Mouse (Mus musculus) intestine, embryonic 15.5 days (tissue): ENCODE measurements around the gene Irf3. TPM values are rescaled to one million over a fixed set of nuclear protein-coding genes. Genes with fewer than 3 reads are reported as not detected.

Source experiments
- ATAC-seq: fragments of 200-750 bp; cut with Nextera tagmentation; 2 replicates; pipeline ENCODE4 v1.8.0; 2017; ENCODE audit warnings: moderate TSS enrichment, moderate library complexity
- H3K27ac ChIP-seq: fragments of 300-500 bp; sonication (generic); 2 replicates; pipeline ENCODE4 v1.5.1; 2015; ENCODE audit warnings: mild to moderate bottlenecking, inconsistent platforms
- H3K27me3 ChIP-seq: fragments of 300-500 bp; sonication (generic); replicated peaks from 2 replicates; pipeline ENCODE4 v1.6.1; 2015; ENCODE audit warnings: inconsistent platforms
- H3K36me3 ChIP-seq: fragments of 300-500 bp; sonication (generic); 2 replicates; pipeline ENCODE4 v1.6.1; 2015; ENCODE audit warnings: inconsistent platforms
- H3K4me1 ChIP-seq: fragments of 300-500 bp; sonication (generic); replicated peaks from 2 replicates; pipeline ENCODE4 v1.6.1; 2015; ENCODE audit warnings: inconsistent platforms
- H3K4me2 ChIP-seq: fragments of 300-500 bp; sonication (generic); replicated peaks from 2 replicates; pipeline ENCODE4 v1.6.1; 2015; ENCODE audit warnings: mild to moderate bottlenecking, inconsistent platforms
- H3K4me3 ChIP-seq: fragments of 300-500 bp; sonication (generic); replicated peaks from 2 replicates; pipeline ENCODE4 v1.5.1; 2015; ENCODE audit warnings: inconsistent platforms
- H3K9ac ChIP-seq: fragments of 300-500 bp; sonication (generic); 2 replicates; pipeline ENCODE4 v1.6.1; 2015; ENCODE audit warnings: inconsistent platforms
- H3K9me3 ChIP-seq: fragments of 300-500 bp; sonication (generic); 2 replicates; pipeline ENCODE4 v1.6.1; 2016; ENCODE audit warnings: inconsistent platforms
- WGBS: fragments of 180-500 bp; shearing (Covaris S2); methylation state at CpG from one replicate; pipeline ENCODE4 v1.1.7; 2015; 5-methylcytosine and 5-hydroxymethylcytosine counted together
- polyA plus RNA-seq: library from polyadenylated mRNA; unstranded; fragments of >200 nt; fragmentation: Nextera tagmentation; extraction: Ambion mirVana; gene quantifications from 2 replicates; pipeline ENCODE4 v1.2.1, GENCODE M21; 2015

The Irf3 gene
- polyA plus RNA-seq, 1 experiment from 2014 or later, result 89.9 TPM

DNA sequence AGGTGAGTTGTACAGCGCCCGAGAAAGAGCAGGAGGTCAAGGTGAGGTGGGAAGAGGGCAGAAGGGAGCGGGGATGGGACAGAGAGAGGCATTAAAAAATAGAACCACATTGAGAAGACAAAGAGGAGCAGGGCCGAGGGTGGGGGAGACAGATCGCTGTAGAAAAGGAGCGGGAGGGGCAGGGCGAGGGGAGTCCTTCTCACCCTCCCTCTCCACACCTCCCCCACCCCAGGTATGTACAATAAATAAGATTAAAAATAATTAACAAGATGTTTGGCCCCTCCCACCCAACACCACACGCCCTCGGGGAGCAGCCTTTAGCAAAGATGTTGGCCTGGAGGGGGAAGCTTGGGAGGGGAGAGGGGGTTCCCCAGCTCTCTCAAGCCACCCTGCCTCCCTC is 30.3 kb downstream of the Irf3 start:
- peaks cover 37% of the 10 kb centered on the region for H3K36me3 ChIP-seq
- H3K9ac ChIP-seq, result no peak overlapping the region
- 0 out of 2 replicates have a peak, but pooled peaks cover 2% of the 10 kb centered on the region for H3K4me1 ChIP-seq
- H3K27me3 ChIP-seq, result no peaks in the 10 kb centered on the region
- no peak overlapping the region for H3K4me3 ChIP-seq
- no peak overlapping the region for H3K27ac ChIP-seq
- no peaks in the 10 kb centered on the region for H3K9me3 ChIP-seq
- no peak for ATAC-seq
- no peak overlapping the region for H3K4me2 ChIP-seq
- WGBS, result 78% methylated on average over 9 of the region's 9 CpGs

GRCm38 (mm10) chr7:45028351-45028750 is 30.9 kb downstream of the Irf3 start:
- Histone ChIP-seq H3K4me1 (0 out of 2 replicates have a peak, but pooled peaks cover 2% of the 10 kb centered on the region), H3K36me3 (peaks cover 41% of the 10 kb centered on the region), H3K4me3 (no peak overlapping the region), H3K27me3 (no peaks in the 10 kb centered on the region), H3K4me2 (no peak overlapping the region), H3K27ac (no peak overlapping the region), H3K9me3 (no peaks in the 10 kb centered on the region), H3K9ac (no peak overlapping the region)
- no peak for ATAC-seq
- 90% methylated on average over 11 of the region's 11 CpGs for WGBS

DNA sequence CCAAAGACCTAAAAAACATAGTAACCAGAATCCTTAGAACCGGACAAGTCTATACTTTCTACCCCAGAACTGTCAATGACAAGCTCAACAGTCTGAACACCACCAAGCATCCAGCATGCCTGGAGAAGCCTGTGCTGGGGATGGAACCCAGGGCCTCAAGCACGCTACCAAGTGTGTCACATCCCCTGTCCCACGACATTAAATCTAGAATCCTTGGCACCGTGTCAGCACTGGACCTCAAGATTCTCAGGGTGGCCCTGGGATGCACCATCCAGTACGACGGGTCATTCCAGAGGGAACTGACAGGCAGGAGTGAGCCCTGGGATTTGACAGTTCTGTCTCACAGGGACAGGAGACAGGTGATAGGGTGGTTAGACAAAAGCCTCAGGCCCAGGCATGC is 32.5 kb downstream of the Irf3 start:
- no peak for ATAC-seq

GRCm38 (mm10) chr7:45030857-45031256 is 33.4 kb downstream of the Irf3 start:
- WGBS, result 96% methylated on average over 8 of the region's 8 CpGs
- H3K4me3 ChIP-seq, result no peak overlapping the region
- no peaks in the 10 kb centered on the region for H3K9me3 ChIP-seq
- H3K27ac ChIP-seq, result no peak overlapping the region
- no peak overlapping the region for H3K4me2 ChIP-seq
- no peaks in the 10 kb centered on the region for H3K4me1 ChIP-seq
- H3K27me3 ChIP-seq, result no peaks in the 10 kb centered on the region
- ATAC-seq, result no peak
- no peak overlapping the region for H3K9ac ChIP-seq
- H3K36me3 ChIP-seq, result peaks cover 62% of the 10 kb centered on the region

More for the DNA sequence above, 32.5 kb downstream of the Irf3 start:
- no peak overlapping the region for H3K4me2 ChIP-seq
- H3K9ac ChIP-seq, result no peak overlapping the region
- no peak overlapping the region for H3K27ac ChIP-seq
- H3K4me3 ChIP-seq, result no peak overlapping the region
- H3K27me3 ChIP-seq, result no peaks in the 10 kb centered on the region
- WGBS, result 93% methylated on average over 6 of the region's 6 CpGs
- H3K4me1 ChIP-seq, result no peaks in the 10 kb centered on the region
- H3K36me3 ChIP-seq, result peaks cover 58% of the 10 kb centered on the region
- H3K9me3 ChIP-seq, result no peaks in the 10 kb centered on the region

- no peak overlapping the region for H3K27ac ChIP-seq
- H3K9me3 ChIP-seq, result no peaks in the 10 kb centered on the region
- peaks cover 61% of the 10 kb centered on the region for H3K36me3 ChIP-seq
- no peak overlapping the region for H3K9ac ChIP-seq
- no peak overlapping the region for H3K4me2 ChIP-seq
- WGBS, result 92% methylated on average over 19 of the region's 19 CpGs
- no peak overlapping the region for H3K4me3 ChIP-seq
- H3K4me1 ChIP-seq, result no peaks in the 10 kb centered on the region
- no peaks in the 10 kb centered on the region for H3K27me3 ChIP-seq
- ATAC-seq, result no peak
Measured at GRCm38 (mm10) chr7:45033722-45034359, 36.4 kb downstream of the Irf3 start.

DNA sequence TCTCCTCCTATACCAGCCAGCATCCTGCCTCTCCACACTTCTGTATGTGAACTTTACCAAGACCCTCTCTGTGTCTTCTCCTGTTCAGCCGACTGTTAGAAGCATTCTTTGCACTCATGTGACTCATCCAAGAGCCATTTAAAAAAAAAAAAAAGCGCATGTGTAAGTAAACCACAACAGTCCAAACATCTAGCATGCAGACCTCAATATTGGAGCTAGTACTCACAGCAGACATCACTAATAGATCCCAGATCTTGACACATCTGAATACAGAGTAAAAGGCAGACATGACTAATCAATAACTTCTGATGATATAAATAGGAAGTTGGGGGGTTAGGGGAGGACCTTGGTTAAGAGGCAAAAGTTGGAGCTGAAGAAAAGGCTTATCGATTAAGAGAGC is 38.2 kb downstream of the Irf3 start:
- Histone ChIP-seq H3K4me3 (no peak overlapping the region), H3K9ac (no peak overlapping the region), H3K36me3 (peaks cover 64% of the 10 kb centered on the region), H3K27me3 (no peaks in the 10 kb centered on the region), H3K4me2 (no peak overlapping the region), H3K4me1 (no peaks in the 10 kb centered on the region), H3K9me3 (no peaks in the 10 kb centered on the region), H3K27ac (no peak overlapping the region)
- 83% methylated on average over 3 of the region's 3 CpGs for WGBS
- no peak for ATAC-seq

DNA sequence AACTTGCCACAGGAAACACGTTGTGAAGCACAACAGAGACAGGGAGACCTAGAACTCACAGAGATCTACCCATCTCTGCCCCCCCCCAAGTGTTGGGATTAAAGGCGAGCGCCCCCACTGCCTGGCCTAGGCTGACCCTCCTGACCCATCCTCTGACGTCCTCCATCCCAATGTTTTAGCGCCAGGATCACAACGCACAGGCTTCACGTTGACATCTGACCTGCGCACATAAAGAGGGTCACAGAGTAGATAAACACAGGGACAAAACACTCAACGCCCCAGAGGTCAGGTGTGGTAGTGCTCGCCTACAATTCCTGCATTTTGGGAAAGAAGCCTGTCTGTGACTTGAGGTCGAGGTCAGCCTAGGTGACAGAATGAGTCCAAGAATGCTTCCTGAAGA is 39.3 kb downstream of the Irf3 start:
- Histone ChIP-seq H3K27me3 (no peaks in the 10 kb centered on the region), H3K4me3 (no peak overlapping the region), H3K9ac (no peak overlapping the region), H3K9me3 (no peaks in the 10 kb centered on the region), H3K4me2 (no peak overlapping the region), H3K36me3 (peaks cover 67% of the 10 kb centered on the region), H3K4me1 (no peaks in the 10 kb centered on the region), H3K27ac (no peak overlapping the region)
- ATAC-seq, result no peak
- 80% methylated on average over 11 of the region's 11 CpGs for WGBS

DNA sequence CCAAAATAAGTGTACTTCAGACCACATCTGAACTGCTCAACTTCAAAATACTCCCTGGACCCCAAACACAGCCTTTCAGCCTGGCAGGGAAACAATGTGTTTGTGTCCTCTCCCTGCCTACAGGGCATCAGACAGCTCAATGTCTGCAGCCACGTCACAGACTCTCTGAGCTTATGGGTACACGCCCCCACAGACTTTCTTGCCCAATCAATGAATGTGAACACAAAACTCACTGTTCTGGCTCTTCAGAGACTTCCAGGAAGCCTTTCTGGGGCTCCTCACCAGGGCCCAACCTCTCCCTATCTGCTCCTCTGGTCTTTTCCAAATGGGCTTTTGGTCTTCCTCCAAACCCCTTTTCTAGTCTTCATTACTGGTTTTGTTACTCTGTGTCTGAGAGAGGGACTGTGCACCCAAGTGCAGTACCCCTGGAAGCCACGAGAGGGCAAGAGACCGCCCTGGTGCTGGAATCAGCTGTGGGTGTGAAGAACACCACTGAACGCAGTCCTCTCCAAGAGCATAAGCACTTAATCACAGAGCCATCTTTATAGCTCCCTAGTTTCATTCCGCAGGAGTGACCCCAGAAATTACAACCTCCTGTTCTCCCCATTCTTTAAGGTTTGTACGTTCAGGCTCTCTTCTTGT is 40.4 kb downstream of the Irf3 start:
- Histone ChIP-seq H3K27me3 (no peaks in the 10 kb centered on the region), H3K27ac (no peak overlapping the region), H3K4me3 (no peak overlapping the region), H3K4me1 (no peaks in the 10 kb centered on the region), H3K36me3 (peaks cover 72% of the 10 kb centered on the region), H3K9me3 (no peaks in the 10 kb centered on the region), H3K4me2 (no peak overlapping the region), H3K9ac (no peak overlapping the region)
- 66% methylated on average over 7 of the region's 7 CpGs for WGBS
- peak; percentile 55; the same call in 1 of the 2 replicates for ATAC-seq

DNA sequence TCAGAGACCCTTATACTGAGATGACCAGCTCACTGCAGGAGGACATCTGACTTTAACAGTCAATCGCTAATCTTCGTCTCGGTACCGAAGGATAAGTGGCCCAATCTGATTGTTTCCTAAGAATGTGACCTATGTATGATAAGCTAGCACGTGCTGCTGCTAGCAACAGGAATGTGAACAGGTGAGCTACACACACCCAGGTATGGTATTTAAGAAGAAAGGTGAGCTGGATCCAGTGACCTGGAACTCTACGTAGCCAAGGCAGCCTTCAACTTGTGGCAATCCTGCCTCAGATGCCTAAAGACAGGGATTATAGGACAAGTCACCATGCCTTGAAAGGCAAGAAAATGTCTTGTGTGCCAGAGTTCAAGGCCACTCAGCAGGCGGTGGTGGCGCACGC is 41.0 kb downstream of the Irf3 start:
- no peak overlapping the region for H3K4me3 ChIP-seq
- WGBS, result 89% methylated on average over 9 of the region's 9 CpGs
- no peak overlapping the region for H3K9ac ChIP-seq
- no peaks in the 10 kb centered on the region for H3K9me3 ChIP-seq
- ATAC-seq, result no peak
- peaks cover 73% of the 10 kb centered on the region for H3K36me3 ChIP-seq
- no peaks in the 10 kb centered on the region for H3K27me3 ChIP-seq
- no peaks in the 10 kb centered on the region for H3K4me1 ChIP-seq
- H3K4me2 ChIP-seq, result no peak overlapping the region
- no peak overlapping the region for H3K27ac ChIP-seq

GRCm38 (mm10) chr7:45040851-45041250 is 43.4 kb downstream of the Irf3 start:
- Histone ChIP-seq H3K4me1 (no peaks in the 10 kb centered on the region), H3K27ac (no peak overlapping the region), H3K4me2 (no peak overlapping the region), H3K27me3 (no peaks in the 10 kb centered on the region), H3K4me3 (no peak overlapping the region), H3K9me3 (no peaks in the 10 kb centered on the region), H3K9ac (no peak overlapping the region), H3K36me3 (peaks cover 70% of the 10 kb centered on the region)
- WGBS, result 92% methylated on average over 9 of the region's 9 CpGs
- ATAC-seq, result no peak

- no peaks in the 10 kb centered on the region for H3K9me3 ChIP-seq
- H3K27me3 ChIP-seq, result no peaks in the 10 kb centered on the region
- H3K36me3 ChIP-seq, result peaks cover 85% of the 10 kb centered on the region
- no peaks in the 10 kb centered on the region for H3K4me1 ChIP-seq
- ATAC-seq, result no peak
- no peak overlapping the region for H3K4me2 ChIP-seq
- no peak overlapping the region for H3K4me3 ChIP-seq
- 94% methylated on average over 14 of the region's 14 CpGs for WGBS
- no peak overlapping the region for H3K27ac ChIP-seq
- no peak overlapping the region for H3K9ac ChIP-seq
Measured at GRCm38 (mm10) chr7:45043307-45043706, 45.9 kb downstream of the Irf3 start.

DNA sequence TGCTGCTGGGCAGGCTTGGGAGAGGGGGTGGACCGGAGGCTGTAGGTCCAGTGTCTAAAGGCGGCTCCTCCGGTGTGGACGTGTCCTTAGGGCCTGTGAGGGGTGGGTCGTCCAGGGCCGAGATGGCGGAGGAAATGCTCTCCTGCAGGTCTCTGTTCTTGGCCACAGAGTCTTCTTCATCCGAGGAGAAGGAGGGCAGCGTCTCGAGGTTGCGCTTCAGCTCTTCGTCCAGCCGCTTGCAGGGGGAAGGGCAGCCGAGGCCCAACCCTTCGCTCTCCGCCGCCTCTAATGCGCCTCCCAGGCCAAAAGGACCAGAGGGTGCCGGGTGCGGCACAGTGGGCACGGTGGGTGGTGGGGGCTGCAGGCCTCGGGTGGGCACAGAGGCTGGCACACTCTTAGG is 48.3 kb downstream of the Irf3 start:
- no peak for ATAC-seq
- H3K27me3 ChIP-seq, result no peaks in the 10 kb centered on the region
- no peak overlapping the region for H3K4me3 ChIP-seq
- WGBS, result 92% methylated on average over 22 of the region's 22 CpGs
- H3K27ac ChIP-seq, result no peak overlapping the region
- H3K9me3 ChIP-seq, result no peaks in the 10 kb centered on the region
- H3K4me2 ChIP-seq, result no peak overlapping the region
- peaks cover 86% of the 10 kb centered on the region for H3K36me3 ChIP-seq
- H3K4me1 ChIP-seq, result peaks cover 3% of the 10 kb centered on the region; the same call in 1 of the 2 replicates
- H3K9ac ChIP-seq, result no peak overlapping the region

DNA sequence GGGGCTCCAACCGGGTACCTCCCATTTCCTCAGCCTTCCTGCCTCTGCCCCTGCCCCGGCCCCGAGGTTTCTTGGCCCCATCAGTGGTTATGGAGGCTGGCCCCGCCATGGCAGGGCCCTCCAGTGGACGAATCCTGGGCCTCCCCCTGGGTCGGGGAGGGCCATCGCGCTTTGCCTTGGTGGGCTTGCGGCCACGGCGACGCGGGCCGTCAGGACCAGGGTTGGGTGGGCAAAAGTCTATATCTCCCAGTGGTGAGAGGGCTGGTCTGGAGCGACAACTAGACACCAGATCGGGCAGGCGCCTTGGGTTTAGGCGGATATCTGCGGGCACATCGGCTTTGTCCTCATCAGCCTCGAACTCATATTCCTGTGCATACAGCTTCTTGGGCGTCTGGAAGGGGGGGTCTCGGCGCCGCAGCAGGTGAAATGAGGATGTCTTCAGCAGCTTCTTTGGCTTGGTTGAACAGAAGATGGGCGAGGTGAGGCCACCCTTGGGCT is 49.5 kb downstream of the Irf3 start:
- WGBS, result 93% methylated on average over 26 of the region's 26 CpGs
- Histone ChIP-seq H3K27ac (no peak overlapping the region), H3K9ac (no peak overlapping the region), H3K4me2 (no peak overlapping the region), H3K36me3 (peaks cover 76% of the 10 kb centered on the region), H3K9me3 (no peaks in the 10 kb centered on the region), H3K4me1 (peaks cover 13% of the 10 kb centered on the region), H3K4me3 (no peak overlapping the region), H3K27me3 (no peaks in the 10 kb centered on the region)
- no peak for ATAC-seq
